Mouse (Mus musculus) heart, embryonic 10.5 days (tissue): Measurements from ENCODE around the gene Pik3c2b. TPM values are rescaled to one million over a fixed set of nuclear protein-coding genes. Genes with fewer than 3 reads are reported as not detected.

Source experiments
- DNase-seq: peaks from one replicate; pipeline ENCODE4 v3.0.0-alpha.2; 2017; ENCODE audit warnings: low spot score
- H3K27ac ChIP-seq: fragments of 300-500 bp; sonication (generic); 2 replicates; pipeline ENCODE4 v1.5.1; 2016; ENCODE audit warnings: mild to moderate bottlenecking
- H3K27me3 ChIP-seq: fragments of 300-500 bp; sonication (generic); 2 replicates; pipeline ENCODE4 v1.6.1; 2016; ENCODE audit warnings: mild to moderate bottlenecking; ENCODE audit not compliant: poor library complexity, insufficient read depth, severe bottlenecking
- H3K36me3 ChIP-seq: fragments of 300-500 bp; sonication (generic); 2 replicates; pipeline ENCODE4 v1.6.1; 2016; ENCODE audit warnings: mild to moderate bottlenecking, moderate library complexity
- H3K4me1 ChIP-seq: fragments of 300-500 bp; sonication (generic); 2 replicates; pipeline ENCODE4 v1.6.1; 2016; ENCODE audit warnings: mild to moderate bottlenecking
- H3K4me3 ChIP-seq: fragments of 300-500 bp; sonication (generic); 2 replicates; pipeline ENCODE4 v1.5.1; 2016; ENCODE audit warnings: mild to moderate bottlenecking, moderate library complexity
- H3K9me3 ChIP-seq: fragments of 300-500 bp; sonication (generic); 2 replicates; pipeline ENCODE4 v1.6.1; 2016; ENCODE audit warnings: mild to moderate bottlenecking, moderate library complexity
- WGBS: fragments of 180-500 bp; shearing (Covaris S2); methylation state at CpG from one replicate; pipeline ENCODE4 v1.1.7; 2016; 5-methylcytosine and 5-hydroxymethylcytosine counted together
- polyA plus RNA-seq: library from polyadenylated mRNA; unstranded; fragments of >200 nt; fragmentation: Nextera tagmentation; extraction: Ambion mirVana; gene quantifications from 2 replicates; pipeline ENCODE4 v1.2.1, GENCODE M21; 2016

The Pik3c2b gene
- polyA plus RNA-seq, 1 experiment from 2014 or later = 7.9 TPM

DNA sequence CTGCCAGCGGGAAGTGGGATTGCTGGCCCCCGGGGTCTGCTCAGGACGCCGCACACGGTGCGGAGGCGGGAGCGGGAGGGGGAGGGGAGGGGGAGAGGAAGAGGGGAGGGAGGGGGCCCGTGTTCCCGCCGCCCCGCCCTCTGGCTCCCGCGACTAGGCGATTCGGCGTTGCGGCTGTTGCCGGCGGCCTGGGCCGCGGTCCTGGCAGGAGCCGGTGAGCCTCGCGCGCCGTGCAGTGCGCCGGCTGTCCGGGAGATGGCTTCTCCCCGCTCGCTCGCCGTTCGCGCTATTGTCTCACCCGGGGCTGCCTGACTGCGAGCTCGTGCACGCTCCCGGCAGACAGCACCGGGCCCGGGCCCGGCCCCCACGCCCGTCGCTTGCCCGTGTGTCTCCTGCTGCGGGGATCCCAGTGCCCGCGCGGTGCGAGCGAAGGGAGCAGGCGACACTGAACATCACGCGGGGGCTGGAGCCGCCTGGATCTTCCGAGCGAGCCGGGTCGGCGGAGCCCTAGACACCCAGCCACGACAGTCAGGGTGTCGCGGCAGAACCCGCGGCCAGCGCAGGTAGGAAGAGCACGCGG is 484 bp downstream of the Pik3c2b start:
- Histone ChIP-seq H3K27me3 (peaks cover 4% of the 10 kb centered on the region; the same call in 1 of the 2 replicates), H3K27ac (peak overlapping the region; percentile 94), H3K4me1 (peaks cover 49% of the 10 kb centered on the region), H3K36me3 (no peaks in the 10 kb centered on the region), H3K4me3 (peak overlapping the region; percentile 78), H3K9me3 (no peaks in the 10 kb centered on the region)
- DNase-seq = peak; percentile 82
- under 1% methylated on average over 66 of the region's 71 CpGs for WGBS

DNA sequence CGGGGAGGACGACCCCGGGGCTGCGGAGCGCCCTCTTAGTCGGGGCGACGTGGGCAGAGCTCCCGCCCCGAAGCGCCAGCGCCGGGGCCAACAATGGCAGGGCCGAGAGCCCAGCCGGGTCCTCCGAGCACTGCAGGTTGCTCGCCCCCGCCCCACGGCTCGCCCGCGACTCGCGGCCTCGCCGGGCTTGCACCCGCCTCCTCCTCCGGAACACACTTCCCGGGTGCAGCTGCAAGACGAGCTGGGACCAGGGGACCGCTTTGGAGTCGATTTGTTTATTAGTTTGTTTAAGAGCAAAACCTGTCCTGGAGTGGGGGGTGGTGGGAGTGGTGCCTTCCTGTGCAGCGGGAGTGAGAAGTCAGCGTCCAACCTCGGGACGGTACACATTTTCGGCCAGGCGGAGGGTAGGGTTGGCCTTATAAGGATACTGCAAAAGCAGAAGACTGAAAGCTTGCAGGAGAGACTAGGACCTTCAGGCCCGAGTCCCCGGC is 1.0 kb downstream of the Pik3c2b start:
- peak overlapping the region; percentile 94 for H3K27ac ChIP-seq

DNA sequence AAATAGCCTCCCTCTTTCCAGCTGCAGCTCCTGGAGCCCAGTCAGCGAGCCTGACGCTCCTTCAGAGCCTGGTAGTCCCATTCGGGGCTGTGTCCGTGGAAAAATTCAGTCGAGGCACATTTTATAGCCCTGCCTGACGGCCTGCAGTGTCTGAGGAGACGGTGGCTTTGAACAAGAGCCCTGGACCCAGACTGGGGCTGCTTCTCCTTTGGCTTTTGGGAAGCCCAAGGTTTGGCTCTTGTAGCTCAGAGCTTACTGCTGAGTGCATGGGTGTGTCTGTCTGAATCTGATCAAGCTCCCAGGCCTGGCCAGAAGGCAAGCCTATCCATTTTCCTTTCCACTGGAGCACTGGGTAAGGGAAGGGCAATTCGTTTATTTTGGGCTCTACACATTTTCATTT is 2.1 kb downstream of the Pik3c2b start:
- H3K36me3 ChIP-seq = no peaks in the 10 kb centered on the region
- no peak for DNase-seq
- H3K4me3 ChIP-seq = peak overlapping the region; percentile 78
- no peaks in the 10 kb centered on the region for H3K9me3 ChIP-seq
- H3K4me1 ChIP-seq = peaks cover 56% of the 10 kb centered on the region
- peak overlapping the region; percentile 94 for H3K27ac ChIP-seq
- peaks cover 4% of the 10 kb centered on the region; the same call in 1 of the 2 replicates for H3K27me3 ChIP-seq
- 49% methylated on average over 8 of the region's 8 CpGs for WGBS

More for the DNA sequence above, 1.0 kb downstream of the Pik3c2b start:
- peak overlapping the region; percentile 78 for H3K4me3 ChIP-seq
- H3K9me3 ChIP-seq = no peaks in the 10 kb centered on the region
- WGBS = under 1% methylated on average over 40 of the region's 40 CpGs
- peaks cover 49% of the 10 kb centered on the region for H3K4me1 ChIP-seq
- DNase-seq = peak; percentile 83
- H3K36me3 ChIP-seq = no peaks in the 10 kb centered on the region
- H3K27me3 ChIP-seq = peaks cover 4% of the 10 kb centered on the region; the same call in 1 of the 2 replicates

DNA sequence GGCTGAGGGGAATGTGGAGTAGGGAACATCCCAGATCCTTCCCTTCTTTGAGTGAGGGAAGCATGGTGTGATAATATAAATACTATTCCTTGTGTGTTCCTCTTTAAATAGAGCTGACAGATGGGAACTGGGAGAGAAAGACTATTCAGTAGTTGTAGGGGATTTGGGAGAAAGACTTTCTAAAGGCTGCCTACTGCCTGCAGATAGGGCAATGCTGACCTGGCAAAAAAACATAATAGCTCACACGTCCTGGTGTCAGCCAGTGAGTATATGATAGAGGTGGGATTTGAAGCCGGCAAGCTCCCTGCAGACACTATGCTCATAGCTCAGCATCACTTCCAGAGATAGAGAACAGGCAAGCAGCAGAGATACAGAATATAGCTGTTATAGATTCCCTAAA is 3.2 kb downstream of the Pik3c2b start:
- peaks cover 66% of the 10 kb centered on the region for H3K4me1 ChIP-seq
- WGBS = 23% methylated on average over 2 of the region's 2 CpGs

DNA sequence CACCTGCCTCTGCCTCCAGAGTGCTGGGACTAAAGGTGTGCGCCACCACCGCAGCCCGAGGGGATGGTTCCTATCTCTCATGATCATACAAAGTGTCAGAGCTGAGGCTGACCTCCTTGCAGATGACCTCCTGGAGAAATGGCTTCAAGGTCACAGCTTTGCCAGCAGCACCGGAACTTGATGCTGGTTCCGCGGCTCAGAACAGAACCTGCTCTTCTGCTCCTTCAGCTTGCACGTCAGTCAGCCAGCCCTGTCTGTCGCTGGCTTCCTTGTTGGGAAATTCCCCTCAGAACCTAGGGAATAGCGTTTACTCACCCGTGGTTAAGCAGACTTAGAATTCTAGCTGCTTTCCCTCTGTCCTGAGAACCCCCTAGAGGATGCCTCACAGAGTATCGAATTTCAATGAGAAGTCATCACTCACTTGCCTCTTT is 4.5 kb downstream of the Pik3c2b start:
- H3K27ac ChIP-seq = peak overlapping the region; percentile 70
- H3K4me3 ChIP-seq = peak overlapping the region; percentile 9; the same call in 1 of the 2 replicates
- peaks cover 73% of the 10 kb centered on the region for H3K4me1 ChIP-seq
- no peaks in the 10 kb centered on the region for H3K9me3 ChIP-seq
- 17% methylated on average over 11 of the region's 11 CpGs for WGBS
- H3K27me3 ChIP-seq = peaks cover 2% of the 10 kb centered on the region; the same call in 1 of the 2 replicates
- no peak for DNase-seq
- H3K36me3 ChIP-seq = no peaks in the 10 kb centered on the region

More for the DNA sequence above, 3.2 kb downstream of the Pik3c2b start:
- Histone ChIP-seq H3K27me3 (peaks cover 4% of the 10 kb centered on the region; the same call in 1 of the 2 replicates), H3K9me3 (no peaks in the 10 kb centered on the region), H3K4me3 (peak overlapping the region; percentile 3; the same call in 1 of the 2 replicates), H3K27ac (0 out of 2 replicates have a peak overlapping the region, but pooled peaks have one; percentile 37), H3K36me3 (no peaks in the 10 kb centered on the region)
- DNase-seq = no peak

DNA sequence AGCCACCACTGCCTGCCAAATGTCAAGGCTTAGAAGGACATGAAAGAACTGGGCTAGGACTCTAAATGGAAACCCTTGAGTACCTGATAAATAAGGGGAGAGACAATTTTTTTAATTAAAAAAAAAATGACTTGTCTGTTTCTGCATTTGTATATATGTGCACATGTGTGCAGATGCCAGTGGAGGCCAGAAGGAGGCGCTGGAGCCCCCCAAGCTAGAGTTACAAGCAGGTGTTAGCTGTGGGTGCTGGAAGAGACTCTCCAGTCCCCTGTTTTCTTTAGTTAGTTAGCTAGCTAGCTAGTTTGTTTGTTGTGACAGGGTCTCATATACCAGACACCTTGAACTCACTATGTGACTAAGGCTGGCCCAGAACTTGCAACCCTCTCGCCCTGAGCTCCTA is 6.4 kb downstream of the Pik3c2b start:
- Histone ChIP-seq H3K27ac (0 out of 2 replicates have a peak overlapping the region, but pooled peaks have one; percentile 16), H3K9me3 (no peaks in the 10 kb centered on the region), H3K4me3 (no peak overlapping the region), H3K36me3 (no peaks in the 10 kb centered on the region), H3K4me1 (peaks cover 66% of the 10 kb centered on the region), H3K27me3 (no peaks in the 10 kb centered on the region)
- 82% methylated on average over 2 of the region's 2 CpGs for WGBS
- DNase-seq = no peak

DNA sequence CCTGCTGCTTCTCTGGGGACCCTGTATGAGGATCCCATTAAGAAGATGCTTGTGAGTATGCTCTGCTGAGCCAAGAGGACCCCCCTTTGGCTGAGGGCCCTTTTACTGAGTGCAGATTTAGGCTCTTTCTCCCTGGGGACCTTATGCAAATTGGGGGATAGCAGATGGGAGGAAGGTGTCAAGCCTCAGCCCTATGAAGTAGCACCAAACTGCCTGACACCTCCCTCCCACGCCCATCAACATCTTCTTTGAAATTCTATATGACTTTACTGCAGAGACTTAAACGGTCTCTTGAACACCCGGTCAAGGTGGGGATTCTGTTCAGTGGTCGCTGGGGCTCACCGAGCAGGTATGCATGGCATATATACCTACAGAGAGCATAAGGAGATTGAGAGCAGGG is 7.6 kb downstream of the Pik3c2b start:
- WGBS = 36% methylated on average over 5 of the region's 5 CpGs
- H3K27ac ChIP-seq = no peak overlapping the region
- no peak for DNase-seq
- no peaks in the 10 kb centered on the region for H3K36me3 ChIP-seq
- H3K4me1 ChIP-seq = peaks cover 64% of the 10 kb centered on the region
- H3K4me3 ChIP-seq = no peak overlapping the region
- no peaks in the 10 kb centered on the region for H3K9me3 ChIP-seq
- no peaks in the 10 kb centered on the region for H3K27me3 ChIP-seq

DNA sequence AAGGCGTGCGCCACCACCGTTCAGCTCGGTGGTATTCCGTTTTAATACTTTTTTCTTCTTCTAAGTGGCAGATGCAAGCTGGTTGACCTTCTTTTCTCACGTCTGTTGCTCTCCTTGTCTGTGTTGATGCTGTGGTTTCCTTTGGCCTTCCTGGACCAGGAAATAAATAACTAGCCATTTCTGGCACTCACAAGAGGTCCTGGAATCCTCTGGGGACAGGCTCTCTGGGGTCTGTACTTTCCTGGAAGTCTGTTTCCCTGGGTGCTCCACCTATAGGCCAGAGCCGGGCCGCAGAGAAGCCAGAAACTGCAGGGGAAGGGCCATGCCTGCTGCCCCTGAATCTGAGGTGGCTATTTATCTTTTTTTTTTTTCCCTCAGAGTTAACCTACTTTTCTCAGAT is 8.9 kb downstream of the Pik3c2b start:
- Histone ChIP-seq H3K27me3 (no peaks in the 10 kb centered on the region), H3K36me3 (no peaks in the 10 kb centered on the region)
- 70% methylated on average over 8 of the region's 8 CpGs for WGBS

DNA sequence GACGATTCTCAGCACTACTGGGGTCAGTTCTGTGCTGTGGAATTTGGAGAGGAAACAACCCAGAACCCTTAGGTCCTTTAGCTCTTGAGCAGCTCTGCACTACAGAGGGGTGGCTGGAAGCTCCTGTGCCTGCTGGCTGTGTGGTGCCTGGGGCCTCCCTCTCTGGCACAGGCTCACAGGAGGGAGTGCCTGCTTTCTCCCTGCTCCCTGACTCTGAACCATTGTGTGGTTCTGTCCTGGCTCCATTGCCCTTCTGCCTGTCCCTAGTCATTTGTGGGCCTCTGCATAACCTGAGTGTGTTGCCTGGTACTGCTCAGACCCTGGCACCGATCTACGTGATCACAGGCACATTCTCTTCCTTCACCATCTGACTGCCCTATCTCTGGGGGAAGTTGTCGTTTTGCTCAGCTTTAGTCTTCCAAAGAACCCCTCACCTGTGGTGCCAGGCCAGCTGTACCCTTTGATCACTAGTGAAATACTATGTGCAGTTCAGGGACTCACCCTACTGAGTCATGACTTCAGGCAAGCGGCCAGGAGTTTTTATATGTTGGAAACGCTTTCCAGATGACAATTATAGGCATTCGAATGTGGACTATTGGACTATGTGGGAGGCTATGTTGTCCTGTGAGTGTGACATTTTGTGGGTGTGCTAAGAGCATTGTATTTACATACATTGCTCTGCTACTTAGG is 12.0 kb downstream of the Pik3c2b start:
- DNase-seq = no peak
- no peaks in the 10 kb centered on the region for H3K27me3 ChIP-seq
- no peaks in the 10 kb centered on the region for H3K9me3 ChIP-seq
- peaks cover 56% of the 10 kb centered on the region for H3K4me1 ChIP-seq
- H3K36me3 ChIP-seq = peaks cover 11% of the 10 kb centered on the region; the same call in 1 of the 2 replicates
- 0 out of 2 replicates have a peak overlapping the region, but pooled peaks have one; percentile 29 for H3K27ac ChIP-seq
- 75% methylated on average over 7 of the region's 7 CpGs for WGBS
- H3K4me3 ChIP-seq = no peak overlapping the region

More for the DNA sequence above, 8.9 kb downstream of the Pik3c2b start:
- Histone ChIP-seq H3K27ac (no peak overlapping the region), H3K4me3 (no peak overlapping the region), H3K9me3 (no peaks in the 10 kb centered on the region), H3K4me1 (peaks cover 59% of the 10 kb centered on the region)
- no peak for DNase-seq

DNA sequence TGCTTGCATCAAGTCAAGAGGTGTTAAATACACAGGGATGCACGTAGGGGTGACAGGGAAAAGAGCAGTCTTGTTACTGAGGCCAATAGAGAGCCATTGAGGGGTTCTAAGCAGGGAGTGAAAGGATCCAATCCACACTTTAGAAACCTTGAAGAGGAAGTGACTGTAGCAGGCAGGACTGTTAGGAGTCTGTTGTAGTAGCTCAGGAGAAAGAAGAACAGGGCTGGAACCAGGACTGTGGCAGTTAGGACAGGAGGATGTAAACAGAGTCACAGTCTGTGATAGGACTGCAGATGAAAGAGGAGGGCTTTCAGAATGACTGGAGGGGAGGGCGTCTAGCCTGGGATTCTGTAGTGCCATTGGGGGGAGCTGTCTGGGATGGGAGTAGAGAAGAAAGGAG is 14.1 kb downstream of the Pik3c2b start:
- 23% methylated on average over 2 of the region's 2 CpGs for WGBS
- H3K27ac ChIP-seq = no peak overlapping the region

DNA sequence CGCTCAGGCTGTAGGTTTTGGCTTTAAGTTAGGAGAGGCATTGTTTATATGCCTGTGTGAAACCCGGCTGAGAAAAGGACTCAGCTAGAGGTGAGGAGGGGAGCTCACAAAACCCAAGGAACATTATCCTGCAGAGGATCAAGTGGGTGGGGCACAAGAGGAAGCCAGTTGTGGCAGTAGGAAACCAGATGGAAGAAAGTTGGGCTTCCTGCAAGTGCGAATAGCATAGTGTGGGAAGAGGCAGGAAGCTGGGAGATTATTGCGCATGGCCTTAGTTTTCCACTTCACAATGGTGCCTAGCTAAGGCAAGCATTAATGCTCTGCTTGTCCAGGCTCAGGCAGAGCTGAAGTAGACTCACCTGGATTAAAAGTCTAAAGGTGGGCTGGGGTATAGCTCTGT is 15.2 kb downstream of the Pik3c2b start:
- H3K4me1 ChIP-seq = peaks cover 34% of the 10 kb centered on the region
- WGBS = 37% methylated on average over 4 of the region's 4 CpGs
- peaks cover 34% of the 10 kb centered on the region for H3K36me3 ChIP-seq
- peak overlapping the region; percentile 42; the same call in 1 of the 2 replicates for H3K27ac ChIP-seq
- H3K9me3 ChIP-seq = no peaks in the 10 kb centered on the region
- no peak overlapping the region for H3K4me3 ChIP-seq
- no peaks in the 10 kb centered on the region for H3K27me3 ChIP-seq
- DNase-seq = no peak

More for the DNA sequence above, 14.1 kb downstream of the Pik3c2b start:
- Histone ChIP-seq H3K4me1 (peaks cover 39% of the 10 kb centered on the region), H3K27me3 (no peaks in the 10 kb centered on the region), H3K36me3 (peaks cover 30% of the 10 kb centered on the region), H3K9me3 (no peaks in the 10 kb centered on the region), H3K4me3 (no peak overlapping the region)
- DNase-seq = no peak

DNA sequence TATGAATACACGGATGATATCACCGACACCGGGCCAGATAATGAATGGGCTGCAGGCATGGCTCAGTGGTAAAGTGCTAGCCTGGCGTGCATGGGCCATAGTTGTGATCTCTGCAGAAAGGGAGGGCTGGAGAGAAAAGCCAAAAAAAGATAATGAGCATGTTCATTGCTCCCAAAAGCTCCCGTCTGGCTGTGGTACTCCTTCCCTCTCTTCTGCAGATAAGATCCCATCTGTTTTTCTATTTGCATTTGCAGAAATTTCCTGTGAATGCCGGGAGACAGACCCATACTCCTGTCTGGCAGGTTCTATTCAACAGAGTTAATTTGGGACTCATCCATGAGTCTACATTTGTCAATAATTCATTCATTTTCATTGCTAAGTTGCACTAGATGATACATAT is 17.7 kb downstream of the Pik3c2b start:
- Histone ChIP-seq H3K9me3 (no peaks in the 10 kb centered on the region), H3K36me3 (peaks cover 44% of the 10 kb centered on the region), H3K4me1 (peaks cover 42% of the 10 kb centered on the region), H3K27ac (no peak overlapping the region), H3K4me3 (no peak overlapping the region), H3K27me3 (no peaks in the 10 kb centered on the region)
- WGBS = 82% methylated on average over 6 of the region's 6 CpGs
- DNase-seq = no peak

DNA sequence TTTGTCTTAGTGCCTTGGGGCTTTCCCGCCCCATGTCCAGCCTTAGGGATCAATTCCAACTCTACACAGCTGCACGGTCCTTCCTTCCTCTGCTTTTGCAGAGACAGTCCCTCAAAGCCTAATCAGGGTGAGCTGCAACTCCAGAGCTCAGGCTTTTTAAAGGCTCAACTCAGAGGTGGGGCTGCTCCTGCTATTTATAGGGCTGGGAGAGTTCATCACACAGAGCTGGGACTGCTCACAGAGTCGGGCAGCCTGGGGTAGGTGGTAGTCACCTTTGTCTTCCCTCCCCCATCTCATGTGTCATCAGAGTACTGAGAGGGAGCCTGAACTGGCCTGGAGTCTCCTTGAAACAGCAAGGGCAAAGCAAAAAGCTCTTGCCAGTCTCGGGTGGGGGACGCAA is 22.8 kb downstream of the Pik3c2b start:
- WGBS = 27% methylated on average over 5 of the region's 5 CpGs
- H3K27ac ChIP-seq = peak overlapping the region; percentile 94
- peak; percentile 86 for DNase-seq
- H3K27me3 ChIP-seq = no peaks in the 10 kb centered on the region
- peaks cover 70% of the 10 kb centered on the region for H3K4me1 ChIP-seq
- H3K9me3 ChIP-seq = no peaks in the 10 kb centered on the region
- peaks cover 34% of the 10 kb centered on the region for H3K36me3 ChIP-seq
- H3K4me3 ChIP-seq = peak overlapping the region; percentile 45
